Mouse (Mus musculus): ENCODE measurements around the gene E130208F15Rik. TPM values are rescaled to one million over a fixed set of nuclear protein-coding genes. Genes with fewer than 3 reads are reported as not detected.
A peak's percentile ranks its signal among the peaks of the same experiment; 100 is the strongest.

Gene E130208F15Rik
- 0.34 and 0.66 TPM in 2 replicates for polyA plus RNA-seq (2012; rRNA removed)

DNA sequence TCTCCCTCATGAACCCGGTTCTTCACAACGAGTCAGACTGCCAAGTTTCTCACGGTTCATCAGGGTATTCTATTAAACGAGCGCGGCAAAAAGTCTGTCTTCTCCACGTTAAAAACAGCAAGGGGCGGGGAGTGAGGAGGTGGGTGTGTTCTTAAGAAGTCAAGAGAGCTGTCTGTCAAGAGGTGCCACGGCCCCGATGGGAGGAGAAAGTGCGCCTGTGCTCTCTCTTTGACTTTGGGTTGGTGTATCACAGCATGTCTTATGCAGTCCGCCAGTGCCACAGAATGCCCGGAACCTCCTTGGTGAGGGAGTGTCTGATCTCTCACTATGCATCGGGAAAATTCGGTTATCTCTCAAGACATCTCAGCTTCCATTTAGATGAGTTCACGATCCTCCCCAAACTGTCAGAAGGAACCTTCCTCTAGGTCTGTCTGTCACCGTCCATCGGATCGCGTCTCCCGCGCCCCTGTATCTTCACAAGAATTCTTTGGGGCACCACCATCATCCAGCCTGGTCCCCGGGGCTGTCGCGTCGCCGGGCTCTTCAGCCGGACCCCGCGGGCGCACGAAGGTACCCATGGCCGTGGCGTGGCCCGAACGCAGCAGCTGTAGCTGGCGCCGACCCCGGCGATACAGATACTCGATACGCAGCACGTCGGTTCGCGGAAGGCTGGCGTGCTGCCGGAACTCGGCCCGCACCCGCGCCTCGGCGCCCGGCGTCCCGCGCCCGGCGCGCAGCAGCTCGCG, at the start of gene E130208F15Rik:
TSS of gene E130208F15Rik (plus strand) at position 202 of the 746 bp plus-strand sequence.
- peak; percentile 71 to 80 for DNase-seq (ENCODE audit: extremely low spot score in 1 of 2, low spot score in 1 of 2)

DNA sequence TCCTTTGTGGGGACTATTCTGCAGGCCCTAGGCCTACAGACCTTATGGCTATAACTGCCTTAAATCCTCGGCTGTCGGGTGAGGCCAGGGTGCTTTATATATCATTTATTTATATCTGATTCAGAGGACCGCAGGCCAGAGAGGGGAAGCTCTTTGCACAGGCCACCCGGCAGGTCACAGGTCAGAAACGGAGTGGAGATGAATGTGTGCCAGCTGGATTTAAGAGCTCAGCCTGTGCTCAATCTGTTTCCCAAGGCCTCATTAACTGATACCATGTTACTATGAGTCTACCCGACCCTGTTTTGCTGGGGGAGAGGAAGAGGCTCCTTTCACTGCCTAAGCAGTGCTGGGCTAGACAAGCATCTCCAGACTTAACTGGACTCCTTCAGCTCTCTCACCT, 47.2 kb upstream of the E130208F15Rik start:
- DNase-seq (ENCODE audit: extremely low spot score in 1 of 2, low spot score in 1 of 2) = no peak

GRCm38 (mm10) chr7:30278911-30279310, 42.6 kb upstream of the E130208F15Rik start:
- no peak for DNase-seq (ENCODE audit: extremely low spot score in 1 of 2, low spot score in 1 of 2)

DNA sequence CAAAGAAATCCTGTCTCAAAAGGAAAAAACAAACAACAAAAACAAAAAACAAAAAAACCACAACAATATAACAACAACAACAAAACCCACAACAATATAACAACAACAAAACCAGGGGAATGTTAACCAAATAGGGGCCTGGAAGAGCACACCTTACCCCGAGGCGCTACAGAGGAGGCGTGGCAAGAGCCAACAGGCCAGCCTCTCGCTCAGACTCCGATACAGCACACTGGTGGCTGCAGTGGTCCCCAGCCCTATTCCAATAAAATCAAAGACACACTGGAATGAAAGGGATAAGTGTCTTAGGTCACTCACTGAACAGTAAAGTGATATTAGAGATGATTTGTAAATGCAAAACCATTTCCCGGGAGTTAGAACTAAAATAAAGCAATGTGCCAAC, 42.0 kb upstream of the E130208F15Rik start:
- no peak for DNase-seq (ENCODE audit: extremely low spot score in 1 of 2, low spot score in 1 of 2)

DNA sequence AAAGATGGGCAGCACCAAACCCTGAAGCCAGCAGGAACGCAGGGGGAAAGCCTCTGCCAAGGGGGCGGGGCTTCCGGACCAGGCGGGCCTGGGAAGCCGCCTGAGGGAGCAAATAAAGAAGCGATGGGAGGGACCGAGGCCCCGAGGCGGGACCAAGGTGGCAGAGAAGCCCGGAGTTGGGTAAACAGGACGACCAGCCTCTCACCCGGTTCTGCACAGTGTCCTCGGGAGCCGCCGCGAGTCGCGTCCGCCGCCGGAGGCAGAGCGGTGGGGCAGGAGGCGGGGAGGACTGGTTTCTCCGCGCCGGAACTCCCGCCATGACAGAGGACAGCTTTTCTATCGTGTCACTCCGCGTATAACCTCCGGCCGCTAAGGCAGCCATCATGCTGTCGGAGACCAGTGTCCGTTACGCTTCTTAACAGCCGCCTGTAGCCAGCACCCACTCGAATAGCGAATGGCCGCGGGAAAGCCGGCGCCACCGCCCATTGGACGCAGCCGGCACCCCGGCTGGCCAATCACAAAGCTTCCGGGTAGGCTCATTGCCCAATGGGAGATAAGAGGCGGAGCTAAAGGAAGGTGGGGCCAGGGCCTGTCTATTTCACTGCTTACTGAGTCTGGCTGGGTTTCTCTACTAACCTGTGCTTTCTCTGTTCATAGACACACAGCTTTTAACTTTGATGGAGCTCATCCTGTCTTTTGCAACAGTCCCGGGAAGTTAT, 41.4 kb upstream of the E130208F15Rik start, which contains the start of the genes Thap8 and Wdr62:
TSS of gene Thap8 (plus strand) at position 144 of the 719 bp plus-strand sequence.
TSS of gene Wdr62 (minus strand) at position 469 of the 719 bp plus-strand sequence.
- peak; percentile 76 to 94 for DNase-seq (ENCODE audit: extremely low spot score in 1 of 2, low spot score in 1 of 2)

- DNase-seq (ENCODE audit: extremely low spot score in 1 of 2, low spot score in 1 of 2) = peak; percentile 83 to 88
Observed at GRCm38 (mm10) chr7:30280670-30281138, 40.8 kb upstream of the E130208F15Rik start.

GRCm38 (mm10) chr7:30281522-30281921, 40.0 kb upstream of the E130208F15Rik start:
- DNase-seq (ENCODE audit: extremely low spot score in 1 of 2, low spot score in 1 of 2) = no peak

- DNase-seq (ENCODE audit: extremely low spot score in 1 of 2, low spot score in 1 of 2) = peak in 1 of 2 experiments; percentile 39
Observed at GRCm38 (mm10) chr7:30282740-30283139, 38.8 kb upstream of the E130208F15Rik start.

DNA sequence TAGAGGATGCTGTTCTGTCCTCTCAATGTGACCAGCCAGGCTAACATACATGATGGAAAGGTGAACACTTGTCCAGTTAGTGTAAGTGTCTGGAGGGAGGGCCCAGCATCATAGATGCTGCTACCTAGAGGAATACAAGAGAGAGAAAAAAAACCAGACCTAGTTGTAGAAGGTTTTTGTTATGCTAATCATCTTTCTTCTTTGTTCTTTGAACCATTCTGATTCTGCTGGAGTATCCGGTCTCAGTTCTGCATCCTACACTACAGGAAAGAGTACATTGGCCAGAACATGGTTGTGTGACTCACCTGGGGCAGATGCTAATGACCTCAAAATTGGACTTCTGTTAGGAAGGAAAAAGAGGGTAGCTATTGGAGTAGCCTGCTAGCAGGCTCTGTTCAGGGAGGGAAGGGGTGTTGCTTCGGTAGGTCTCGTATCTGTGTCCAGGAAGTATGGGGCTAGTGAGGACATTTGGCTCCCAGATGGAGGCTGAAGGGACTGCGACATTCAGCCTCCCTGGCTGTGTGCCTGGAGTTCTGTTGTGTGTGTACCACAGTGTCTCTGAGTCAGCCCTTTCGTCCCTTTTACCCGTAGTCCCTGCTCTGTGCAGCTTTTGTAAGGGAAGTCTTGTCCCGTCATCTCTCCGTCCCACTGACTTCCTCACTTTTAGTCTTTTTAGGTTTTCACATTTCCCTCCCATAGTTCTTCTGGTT, 34.7 kb upstream of the E130208F15Rik start:
- DNase-seq (ENCODE audit: extremely low spot score in 1 of 2, low spot score in 1 of 2) = no peak

DNA sequence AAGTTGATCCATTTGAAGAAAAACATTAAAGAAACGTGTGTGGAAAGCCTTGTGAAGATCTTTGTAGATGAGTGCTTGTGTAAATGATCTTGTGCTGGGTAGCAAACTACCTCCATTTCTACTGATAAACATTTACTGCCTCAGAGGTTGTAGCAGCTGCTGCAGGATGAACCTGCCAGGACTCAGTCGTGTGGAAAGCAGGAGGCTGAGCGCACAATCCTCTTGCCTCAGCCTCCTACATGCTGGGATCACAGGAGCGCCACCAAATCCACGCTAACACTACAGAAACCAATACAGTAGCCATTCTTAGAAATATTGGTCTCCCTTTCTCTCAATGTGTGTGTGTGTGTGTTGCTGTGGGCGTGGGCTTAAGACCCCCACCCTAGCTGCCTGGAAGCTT, 33.5 kb upstream of the E130208F15Rik start:
- DNase-seq (ENCODE audit: extremely low spot score in 1 of 2, low spot score in 1 of 2) = no peak

DNA sequence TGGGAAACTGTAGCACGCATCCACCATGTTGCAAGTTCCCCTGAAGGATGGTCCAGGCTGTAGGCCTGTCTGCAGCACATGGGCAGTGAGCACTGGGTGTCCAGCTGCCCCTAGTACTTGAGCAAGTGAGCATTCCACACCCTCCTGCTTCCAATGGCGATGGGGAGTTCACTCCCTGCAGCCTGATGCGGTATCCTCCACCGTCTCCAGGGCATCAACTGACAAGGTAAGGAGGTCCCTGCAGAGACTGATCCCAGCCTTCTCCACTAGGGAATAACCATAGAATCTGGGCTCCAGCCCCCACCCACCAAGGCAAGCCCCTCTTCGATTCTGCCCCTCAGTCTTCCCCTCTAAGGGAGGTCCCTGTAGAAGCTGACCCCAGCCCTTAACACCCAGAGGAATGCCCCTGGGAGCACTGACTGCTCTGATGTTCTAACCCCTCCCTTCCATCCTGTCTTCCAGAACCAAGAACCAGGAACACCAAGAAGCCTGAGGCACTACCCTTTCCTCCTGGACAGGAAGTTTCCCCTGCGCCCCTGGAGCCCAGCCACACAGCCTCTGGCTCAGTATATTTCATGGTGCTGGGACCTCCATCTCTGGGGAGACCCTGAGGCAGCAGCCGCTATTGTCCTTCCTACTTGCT, 32.3 kb upstream of the E130208F15Rik start:
- DNase-seq (ENCODE audit: extremely low spot score in 1 of 2, low spot score in 1 of 2) = no peak

DNA sequence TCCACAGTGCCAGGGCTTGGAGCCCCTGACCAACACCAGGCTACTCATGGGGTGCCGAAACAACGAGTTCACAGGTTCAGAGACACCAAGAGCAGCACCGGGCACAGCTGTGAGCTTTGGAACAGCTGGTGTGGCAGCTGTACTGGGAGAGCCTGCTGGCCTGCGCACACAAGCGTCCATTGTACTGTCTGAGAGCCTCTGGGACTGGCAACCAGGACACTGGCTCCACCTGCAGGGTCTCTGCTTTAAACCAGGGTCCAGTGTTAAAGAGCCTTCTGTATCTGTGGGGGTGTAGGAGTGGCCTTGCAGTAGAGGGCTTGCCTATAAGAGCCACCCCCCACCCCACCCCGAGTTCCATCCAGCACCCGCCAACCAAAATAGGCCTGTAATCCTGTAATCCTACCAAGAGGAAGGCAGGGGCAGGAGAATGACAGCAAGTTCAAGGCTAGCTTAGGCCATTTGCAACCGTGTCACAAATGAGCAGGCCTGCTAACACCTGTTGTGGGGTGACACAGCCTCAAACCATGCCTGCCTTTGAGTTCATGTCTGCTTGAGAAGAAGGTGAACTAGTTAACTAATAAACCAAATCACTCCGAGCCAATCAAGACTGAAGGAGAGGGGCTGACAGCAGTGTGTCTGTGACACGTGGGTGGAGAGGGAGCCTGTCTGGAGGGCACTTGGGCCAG, 31.7 kb upstream of the E130208F15Rik start:
- DNase-seq (ENCODE audit: extremely low spot score in 1 of 2, low spot score in 1 of 2) = no peak

- peak; percentile 78 to 93 for DNase-seq (ENCODE audit: extremely low spot score in 1 of 2, low spot score in 1 of 2)
Observed at GRCm38 (mm10) chr7:30291215-30292131, 30.1 kb upstream of the E130208F15Rik start, which contains the start of gene Clip3. Gene Clip3 (plus strand): TSS chr7:30291728.

GRCm38 (mm10) chr7:30293795-30294194, 27.7 kb upstream of the E130208F15Rik start:
- DNase-seq (ENCODE audit: extremely low spot score in 1 of 2, low spot score in 1 of 2) = peak in 1 of 2 experiments; percentile 53

GRCm38 (mm10) chr7:30294296-30294695, 27.2 kb upstream of the E130208F15Rik start:
- no peak for DNase-seq (ENCODE audit: extremely low spot score in 1 of 2, low spot score in 1 of 2)

GRCm38 (mm10) chr7:30295103-30295502, 26.4 kb upstream of the E130208F15Rik start:
- peak in 1 of 2 experiments; percentile 28 for DNase-seq (ENCODE audit: extremely low spot score in 1 of 2, low spot score in 1 of 2)

DNA sequence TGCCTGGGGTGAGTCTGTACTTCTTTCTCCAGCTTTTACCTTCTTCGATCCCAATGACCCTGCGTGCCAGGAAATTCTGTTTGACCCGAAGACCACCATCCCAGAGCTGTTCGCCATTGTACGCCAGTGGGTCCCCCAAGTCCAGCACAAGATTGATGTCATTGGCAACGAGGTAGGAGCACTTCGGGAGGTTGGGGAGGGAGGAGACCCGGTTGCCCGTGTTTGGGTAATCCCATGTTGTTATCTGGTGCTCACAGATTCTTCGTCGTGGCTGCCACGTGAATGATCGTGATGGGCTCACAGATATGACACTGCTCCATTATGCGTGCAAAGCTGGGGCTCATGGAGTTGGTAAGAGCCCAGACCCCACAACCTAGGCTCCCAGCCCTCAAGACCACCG, 24.7 kb upstream of the E130208F15Rik start:
- DNase-seq (ENCODE audit: extremely low spot score in 1 of 2, low spot score in 1 of 2) = no peak

- DNase-seq (ENCODE audit: extremely low spot score in 1 of 2, low spot score in 1 of 2) = no peak
Observed at GRCm38 (mm10) chr7:30297266-30297665, 24.3 kb upstream of the E130208F15Rik start.

DNA sequence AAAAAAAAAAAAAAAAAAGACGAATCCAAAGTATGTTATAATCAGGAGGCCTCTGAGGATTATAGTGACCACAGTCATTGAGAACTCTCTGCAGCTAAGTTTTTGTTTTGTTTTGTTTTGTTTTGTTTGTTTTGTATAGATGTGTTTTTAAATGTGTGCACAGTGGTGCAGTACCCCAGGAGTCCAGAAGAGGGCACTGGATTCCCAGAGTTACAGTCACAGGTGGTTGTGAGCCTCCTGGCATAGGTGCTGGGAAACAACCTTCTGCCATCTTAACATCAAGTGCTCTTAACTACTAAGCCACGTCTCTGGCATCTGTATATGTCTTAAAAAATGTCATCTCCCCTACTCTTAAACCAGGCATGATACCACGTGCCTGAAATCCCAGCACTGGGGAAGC, 20.6 kb upstream of the E130208F15Rik start:
- DNase-seq (ENCODE audit: extremely low spot score in 1 of 2, low spot score in 1 of 2) = peak in 1 of 2 experiments; percentile 66
